Mouse (Mus musculus) sigmoid colon, adult 10 weeks (tissue): Measurements from ENCODE around the gene Nipal1. TPM values are rescaled to one million over a fixed set of nuclear protein-coding genes. Genes with fewer than 3 reads are reported as not detected.

Experiments
- polyA plus RNA-seq: library from polyadenylated mRNA; stranded (reverse); fragments of 350-450 nt; fragmentation: Illumina TruSeq; extraction: RNeasy Lipid Tissue Mini Kit (QIAGEN cat#74804); gene quantifications from one replicate; pipeline ENCODE4 v1.2.3, GENCODE M21; 2014; ENCODE audit warnings: low read depth, low replicate concordance

Gene Nipal1
- 80.7 TPM for polyA plus RNA-seq

GRCm38 (mm10) chr5:72647418-72647907 lies at the start of gene Nipal1:
Gene Nipal1, plus strand, starts transcription at chr5:72647795.

DNA sequence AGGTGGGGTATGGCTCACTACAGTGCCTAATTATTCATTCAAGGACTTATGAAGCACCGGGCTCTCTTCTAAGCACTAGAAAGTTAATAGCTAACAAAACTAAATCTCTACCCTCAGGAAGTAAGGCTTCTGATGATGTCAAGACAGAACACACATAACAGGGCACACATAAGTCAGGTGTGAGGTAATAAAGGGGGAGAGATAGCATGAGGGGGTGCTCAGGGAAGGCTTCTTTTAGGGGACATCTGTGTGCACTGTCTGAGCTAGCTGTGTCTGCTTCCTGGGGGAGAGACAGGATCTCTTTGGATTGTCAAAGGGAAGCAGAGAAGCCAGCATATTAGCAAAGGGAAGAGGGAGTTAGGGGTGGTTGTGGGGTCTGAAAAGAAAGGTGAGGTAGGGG lies 3.4 kb upstream of the Nipal1 start, which contains the start of gene Cnga1:
Cnga1 (minus strand) TSS at position 101 of the 400 bp plus-strand sequence.

Other genes starting within 250 kb of the Nipal1 start
- 0.13 TPM for gene Corin, start 143.3 kb upstream of the Nipal1 start, polyA plus RNA-seq
- 40.1 TPM for gene Nfxl1, start 88.1 kb upstream of the Nipal1 start, polyA plus RNA-seq
- gene Zar1, start 66.5 kb upstream of the Nipal1 start, polyA plus RNA-seq = not detected
- gene Gm5868, start 60.2 kb upstream of the Nipal1 start, polyA plus RNA-seq = not detected
- gene Cnga1, start 3.5 kb upstream of the Nipal1 start, polyA plus RNA-seq = not detected
- 0.60 TPM for gene Txk, start 105.0 kb downstream of the Nipal1 start, polyA plus RNA-seq
- gene Tec, start 220.7 kb downstream of the Nipal1 start, polyA plus RNA-seq = 21.4 TPM